Mouse (Mus musculus) limb, embryonic 14.5 days (tissue): ENCODE measurements around the gene AU040320. TPM values are rescaled to one million over a fixed set of nuclear protein-coding genes. Genes with fewer than 3 reads are reported as not detected.

Experiments used
- ATAC-seq: fragments of 200-750 bp; cut with Nextera tagmentation; 2 replicates; pipeline ENCODE4 v1.8.0; 2017; ENCODE audit warnings: low read depth, moderate number of reproducible peaks, moderate TSS enrichment; ENCODE audit not compliant: low FRiP score
- DNase-seq: peaks from one replicate; pipeline ENCODE4 v3.0.0-alpha.2; 2015; ENCODE audit warnings: low spot score
- H3K27ac ChIP-seq: fragments of 300-500 bp; sonication (generic); replicated peaks from 2 replicates; pipeline ENCODE4 v1.5.1; 2014; ENCODE audit warnings: low read depth, mild to moderate bottlenecking, low read length, moderate library complexity, mixed read lengths
- H3K27me3 ChIP-seq: fragments of 300-500 bp; sonication (generic); 2 replicates; pipeline ENCODE4 v1.6.1; 2014; ENCODE audit warnings: low read length, mixed read lengths; ENCODE audit not compliant: control insufficient read depth, insufficient read depth
- H3K36me3 ChIP-seq: fragments of 300-500 bp; sonication (generic); 2 replicates; pipeline ENCODE4 v1.6.1; 2014; ENCODE audit warnings: mild to moderate bottlenecking, low read length, moderate library complexity, mixed read lengths; ENCODE audit not compliant: control insufficient read depth, insufficient read depth
- H3K4me1 ChIP-seq: fragments of 300-500 bp; sonication (generic); 2 replicates; pipeline ENCODE4 v1.6.1; 2014; ENCODE audit warnings: antibody characterized with exemption, low read length, mixed read lengths; ENCODE audit not compliant: control insufficient read depth, insufficient read depth
- H3K4me2 ChIP-seq: fragments of 300-500 bp; sonication (generic); replicated peaks from 2 replicates; pipeline ENCODE4 v1.6.1; 2014; ENCODE audit warnings: low read depth, mild to moderate bottlenecking, low read length, moderate library complexity; ENCODE audit not compliant: severe bottlenecking
- H3K4me3 ChIP-seq: fragments of 300-500 bp; sonication (generic); replicated peaks from 2 replicates; pipeline ENCODE4 v1.5.1; 2014; ENCODE audit warnings: low read length
- H3K9ac ChIP-seq: fragments of 300-500 bp; sonication (generic); 2 replicates; pipeline ENCODE4 v1.6.1; 2014; ENCODE audit warnings: mild to moderate bottlenecking, low read depth, low read length, moderate library complexity; ENCODE audit not compliant: severe bottlenecking
- H3K9me3 ChIP-seq: fragments of 300-500 bp; sonication (generic); 2 replicates; pipeline ENCODE4 v1.6.1; 2016; ENCODE audit warnings: low read length; ENCODE audit not compliant: control insufficient read depth
- POLR2A ChIP-seq: fragments of 200-500 bp; IDR thresholded peaks from 2 replicates; pipeline ENCODE4 v1.8.0; 2012; ENCODE audit warnings: inconsistent platforms, mild to moderate bottlenecking, moderate library complexity, borderline replicate concordance; ENCODE audit not compliant: insufficient read depth, insufficient read length; ENCODE audit errors: extremely low read depth
- WGBS: fragments of 180-500 bp; shearing (Covaris S2); extraction: QIAGEN DNeasy Blood & Tissue Kit; methylation state at CpG from one replicate; pipeline ENCODE4 v1.1.7; 2014; 5-methylcytosine and 5-hydroxymethylcytosine counted together
- polyA plus RNA-seq, 2 experiments: library from polyadenylated mRNA; depleted of rRNA in 1 of 2; stranded (reverse) in 1 of 2; unstranded in 1 of 2; fragments of >200 nt; fragmentation: Nextera tagmentation in 1 of 2; extraction: Ambion mirVana in 1 of 2; gene quantifications; 2 replicates each; pipeline versions ENCODE4 v1.2.1 to v1.2.3; 2012 to 2014

AU040320 gene
- polyA plus RNA-seq, 2 experiments: 21.1 to 27.7 TPM

DNA sequence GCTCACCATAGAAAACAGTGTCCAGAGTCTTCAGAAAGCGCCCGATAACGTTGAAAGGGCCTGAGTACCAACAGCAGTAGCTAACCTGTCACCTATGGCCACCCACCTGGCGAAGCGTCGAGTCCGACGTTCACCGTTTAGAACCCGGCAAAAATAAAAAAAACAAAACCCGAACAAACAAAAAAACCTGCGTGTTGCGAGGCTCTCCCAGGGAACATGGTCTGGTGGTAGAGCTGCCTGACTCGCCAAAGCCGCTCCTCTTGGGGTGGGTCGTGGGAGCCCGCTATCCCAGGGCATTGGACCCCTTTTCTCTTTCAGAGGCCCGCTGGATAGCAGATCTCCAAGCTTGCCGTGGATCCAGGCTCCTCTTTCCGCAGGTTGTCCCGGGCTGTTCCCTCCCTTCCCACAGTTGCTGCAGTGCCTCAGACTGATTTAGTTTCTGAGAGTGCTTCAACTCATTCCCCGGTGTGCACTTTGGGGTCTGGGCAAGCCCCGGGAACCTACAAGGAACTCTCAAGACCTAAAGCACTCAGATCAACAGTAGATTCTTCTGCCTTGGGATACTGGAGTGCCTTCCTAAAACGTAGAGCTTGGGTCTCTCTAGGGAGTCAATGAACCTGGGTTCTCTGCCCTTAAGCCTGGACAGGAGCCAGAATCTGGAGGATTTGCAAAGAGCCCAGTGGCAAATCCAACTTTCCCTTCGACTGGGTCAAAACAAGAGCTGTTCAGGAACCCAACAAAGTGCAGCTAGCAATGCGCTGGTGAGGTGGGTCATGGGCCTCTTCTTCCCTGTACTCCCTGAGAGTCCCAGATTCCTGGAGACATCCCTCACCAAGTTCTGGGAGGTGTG, 20.6 kb upstream of the AU040320 start:
- ATAC-seq (no peak), DNase-seq (no peak)
- Histone ChIP-seq H3K36me3 (no peaks in the 10 kb centered on the region), H3K27ac (no peak overlapping the region), H3K27me3 (peaks cover 79% of the 10 kb centered on the region), H3K4me2 (no peak overlapping the region; the same call in 1 of the 2 replicates), H3K4me1 (0 out of 2 replicates have a peak, but pooled peaks cover 3% of the 10 kb centered on the region), H3K9ac (no peak overlapping the region), H3K4me3 (0 out of 2 replicates have a peak overlapping the region, but pooled peaks have one; percentile 1), H3K9me3 (no peaks in the 10 kb centered on the region)
- TF ChIP-seq POLR2A: no peak
- WGBS: 5% methylated on average over 26 of the region's 26 CpGs

DNA sequence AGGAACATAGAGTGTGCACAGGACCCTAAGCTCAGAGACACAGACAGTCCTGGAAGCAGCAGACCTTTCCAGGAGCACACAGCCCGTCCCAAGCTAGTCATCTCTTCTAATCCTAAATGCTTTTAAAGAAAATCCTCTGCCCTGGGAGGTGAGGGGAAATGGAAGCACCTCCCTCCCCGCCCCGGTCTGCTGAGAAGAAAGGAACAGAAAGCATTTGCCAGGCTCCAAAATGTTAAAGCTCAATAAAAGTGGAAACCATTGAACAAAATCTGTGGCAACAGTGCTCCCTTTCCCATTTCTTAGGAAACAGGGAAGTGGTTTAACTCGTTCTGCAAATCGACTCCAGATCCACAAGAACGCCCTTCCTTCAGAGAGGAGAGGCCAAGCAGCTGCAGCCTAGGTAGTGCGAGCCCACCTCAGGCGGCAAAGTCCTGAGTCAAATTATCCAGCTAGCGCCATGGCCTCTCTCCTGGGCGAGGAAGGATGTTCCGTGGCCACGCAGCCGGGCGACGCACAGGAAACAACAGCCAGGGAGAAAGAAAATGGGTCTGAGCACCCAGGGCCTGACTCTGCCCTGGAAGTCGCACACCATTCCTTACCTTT, 19.2 kb upstream of the AU040320 start:
- Histone ChIP-seq H3K4me2 (no peak overlapping the region), H3K4me1 (0 out of 2 replicates have a peak, but pooled peaks cover 3% of the 10 kb centered on the region), H3K9me3 (no peaks in the 10 kb centered on the region), H3K27ac (no peak overlapping the region), H3K9ac (no peak overlapping the region), H3K27me3 (peaks cover 87% of the 10 kb centered on the region), H3K4me3 (0 out of 2 replicates have a peak overlapping the region, but pooled peaks have one; percentile 28), H3K36me3 (no peaks in the 10 kb centered on the region)
- WGBS: 2% methylated on average over 16 of the region's 16 CpGs
- DNase-seq (no peak), ATAC-seq (no peak)
- no peak for TF ChIP-seq POLR2A

DNA sequence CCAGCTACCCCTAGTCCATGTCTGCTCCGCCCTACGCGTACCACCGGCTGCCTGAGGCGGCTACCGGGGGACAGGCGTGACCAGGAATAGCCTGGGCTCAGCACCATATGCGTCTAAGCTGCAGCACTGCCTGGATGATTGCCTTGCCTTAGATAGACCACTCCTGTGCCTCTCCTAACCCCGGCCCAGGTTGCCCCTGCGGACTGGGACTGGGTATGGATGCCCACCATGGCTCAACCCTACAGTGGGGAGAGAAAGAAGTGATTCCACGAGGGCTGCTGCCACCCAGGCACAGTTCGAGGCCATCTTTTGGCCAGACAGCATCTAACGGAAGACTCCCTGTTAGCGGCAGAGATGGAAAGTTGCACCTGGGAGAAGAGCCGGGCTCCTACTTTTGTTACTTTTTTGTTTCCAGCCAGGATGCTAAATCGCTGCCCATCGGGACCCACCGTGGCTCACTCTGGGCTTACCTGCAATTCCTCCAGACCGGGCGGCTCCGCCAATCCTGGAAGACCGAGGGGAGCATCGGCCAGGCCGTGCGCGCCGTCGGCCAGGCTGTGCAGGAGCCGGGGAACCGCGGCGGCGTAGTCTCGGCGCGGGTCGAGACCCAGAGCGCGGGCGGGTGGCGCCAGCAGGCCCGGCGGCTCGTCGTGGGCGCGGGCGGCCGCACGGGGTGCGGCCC, 18.5 kb upstream of the AU040320 start:
- no peak for TF ChIP-seq POLR2A
- H3K9ac ChIP-seq: peak overlapping the region; percentile 34; the same call in 1 of the 2 replicates
- peaks cover 85% of the 10 kb centered on the region for H3K27me3 ChIP-seq
- H3K27ac ChIP-seq: no peak overlapping the region
- no peaks in the 10 kb centered on the region for H3K9me3 ChIP-seq
- H3K4me3 ChIP-seq: peak overlapping the region; percentile 28
- 0 out of 2 replicates have a peak, but pooled peaks cover 3% of the 10 kb centered on the region for H3K4me1 ChIP-seq
- DNase-seq: no peak
- peak overlapping the region; percentile 38 for H3K4me2 ChIP-seq
- ATAC-seq: no peak
- no peaks in the 10 kb centered on the region for H3K36me3 ChIP-seq
- WGBS: 4% methylated on average over 40 of the region's 51 CpGs

DNA sequence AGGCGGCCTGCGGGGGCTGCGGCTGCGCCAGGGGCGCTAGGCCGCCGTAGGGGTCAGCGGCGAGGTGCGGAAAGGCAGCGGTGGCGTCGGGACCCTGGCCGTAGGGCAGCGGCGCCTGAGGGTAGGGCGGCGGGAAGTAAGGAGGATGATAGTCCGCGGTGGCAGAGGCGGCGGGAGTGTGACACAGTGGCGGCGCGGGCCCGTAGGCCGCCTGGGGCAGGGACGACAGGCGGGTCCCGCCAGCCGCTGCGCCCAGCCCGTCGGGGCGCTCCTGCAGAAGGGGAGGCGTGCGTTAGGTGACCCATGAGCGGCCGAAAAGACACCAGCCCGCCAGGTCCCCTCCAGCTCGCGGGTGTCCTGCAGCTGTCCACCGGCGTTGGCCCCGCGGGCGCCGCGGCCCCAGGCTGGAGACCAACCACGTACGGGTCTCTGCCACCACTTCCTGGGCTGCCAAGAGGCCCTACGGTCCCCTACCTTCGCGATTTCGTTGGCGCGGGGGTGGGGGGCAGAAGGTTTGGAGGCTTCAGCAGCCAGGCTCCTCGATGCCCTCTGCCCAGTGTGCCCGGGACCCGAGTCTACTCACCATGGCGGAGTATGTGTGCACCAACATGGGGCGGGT, 17.9 kb upstream of the AU040320 start:
- no peaks in the 10 kb centered on the region for H3K36me3 ChIP-seq
- peak overlapping the region; percentile 38 for H3K4me2 ChIP-seq
- no peak for DNase-seq
- TF ChIP-seq POLR2A: no peak
- H3K4me1 ChIP-seq: 0 out of 2 replicates have a peak, but pooled peaks cover 3% of the 10 kb centered on the region
- peak overlapping the region; percentile 34; the same call in 1 of the 2 replicates for H3K9ac ChIP-seq
- WGBS: 1% methylated on average over 42 of the region's 62 CpGs
- peaks cover 78% of the 10 kb centered on the region for H3K27me3 ChIP-seq
- H3K27ac ChIP-seq: no peak overlapping the region
- H3K9me3 ChIP-seq: no peaks in the 10 kb centered on the region
- H3K4me3 ChIP-seq: peak overlapping the region; percentile 28
- no peak for ATAC-seq
